Comparison of ENCODE assay signal across 18 mouse cellular contexts in the genomic region with DNA sequence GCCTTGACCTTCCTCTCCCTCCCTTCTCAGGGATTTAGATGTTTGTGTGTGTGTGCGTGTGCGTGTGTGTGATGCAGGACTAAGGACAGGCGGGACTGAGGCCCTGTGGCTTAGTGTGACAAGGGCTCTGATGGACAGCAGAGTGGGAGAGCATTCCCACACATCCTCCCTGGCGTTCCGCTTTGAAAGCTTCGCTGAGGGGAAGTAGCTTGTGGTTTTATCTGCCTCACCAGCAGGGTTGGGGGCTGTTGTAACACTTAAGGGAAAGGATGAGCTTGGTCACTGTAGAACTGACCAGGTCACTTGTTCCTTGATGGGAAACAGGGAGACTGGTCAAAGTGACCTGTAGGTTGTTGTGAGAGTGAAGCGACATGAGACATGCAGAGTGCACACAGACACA. TPM values are rescaled to one million over a fixed set of nuclear protein-coding genes. Genes with fewer than 3 reads are reported as not detected.
DNase-seq lines count a peak whose midpoint lies in the region; ATAC-seq lines count a peak whose summit lies in the region.
"Had no signal": no experiment of that assay in that cellular context is flagged by ENCODE, and none has a peak within 500 bp of the region (broad histone marks: within the 10 kb centered on the region; RNA-seq: fewer than 3 reads in every experiment).

No protein-coding gene starts in this region.

- H3K4me1 ChIP-seq in midbrain, embryonic 13.5 days (replicated peaks), result peaks cover 47% of the 10 kb centered on the region
- no peaks in the 10 kb centered on the region for H3K4me1 ChIP-seq in midbrain, embryonic 11.5 days (ENCODE audit: control insufficient read depth, insufficient read depth, low read length)
- peaks cover 92% of the 10 kb centered on the region for H3K4me1 ChIP-seq in megakaryocyte, embryonic 14.5 days

- peak; percentile 15 for DNase-seq in cerebellum, adult 11-12 months
- DNase-seq in cerebellum, adult 9-10 months, result no peak
- no peak for DNase-seq in midbrain, embryonic 11.5 days (ENCODE audit: low spot score, missing footprints)
- no peak for DNase-seq in retina, embryonic 14.5 days (ENCODE audit: low spot score)
- no peak for DNase-seq in layer of hippocampus, adult 11-12 months (ENCODE audit: low spot score)
- DNase-seq in kidney, adult 8-10 months, result no peak
- DNase-seq: cerebellum, postnatal 25 days; gastrocnemius, postnatal 25 days; heart, postnatal 14 days; kidney, postnatal 10 days; retina, postnatal 1 day; thymus, postnatal 36 days had no signal

- 82% methylated on average over 7 of the region's 7 CpGs for WGBS in midbrain, embryonic 13.5 days
- WGBS in midbrain, embryonic 11.5 days, result 84% methylated on average over 7 of the region's 7 CpGs

- H3K27me3 ChIP-seq in midbrain, embryonic 13.5 days, result no peaks in the 10 kb centered on the region
- H3K27me3 ChIP-seq in midbrain, embryonic 11.5 days (ENCODE audit: control insufficient read depth, insufficient read depth, low read length), result no peaks in the 10 kb centered on the region
- no peaks in the 10 kb centered on the region for H3K27me3 ChIP-seq in megakaryocyte, embryonic 14.5 days (replicated peaks)
- H3K27me3 ChIP-seq: liver, embryonic 15.5 days; neural tube, embryonic 12.5 days had no signal

- peak overlapping the region; percentile 81 for H3K27ac ChIP-seq in midbrain, embryonic 13.5 days
- no peak overlapping the region for H3K27ac ChIP-seq in midbrain, embryonic 11.5 days (ENCODE audit: low read depth, low read length)
- H3K27ac ChIP-seq: liver, embryonic 15.5 days; neural tube, embryonic 12.5 days had no signal

- no peaks in the 10 kb centered on the region for H3K9me3 ChIP-seq in midbrain, embryonic 13.5 days
- H3K9me3 ChIP-seq in midbrain, embryonic 11.5 days (ENCODE audit: control insufficient read depth, low read length), result no peaks in the 10 kb centered on the region
- H3K9me3 ChIP-seq in megakaryocyte, embryonic 14.5 days, result no peaks in the 10 kb centered on the region
- H3K9me3 ChIP-seq: liver, embryonic 15.5 days; neural tube, embryonic 12.5 days had no signal

- H3K4me3 ChIP-seq in midbrain, embryonic 13.5 days (replicated peaks), result no peak overlapping the region
- no peak overlapping the region for H3K4me3 ChIP-seq in midbrain, embryonic 11.5 days (ENCODE audit: low read depth, low read length)
- H3K4me3 ChIP-seq in megakaryocyte, embryonic 14.5 days (replicated peaks), result peak overlapping the region; percentile 75
- H3K4me3 ChIP-seq: liver, embryonic 15.5 days; neural tube, embryonic 12.5 days had no signal

- no peaks in the 10 kb centered on the region for H3K36me3 ChIP-seq in midbrain, embryonic 13.5 days
- H3K36me3 ChIP-seq in midbrain, embryonic 11.5 days (ENCODE audit: control insufficient read depth, insufficient read depth, low read length), result no peaks in the 10 kb centered on the region
- H3K36me3 ChIP-seq in megakaryocyte, embryonic 14.5 days (replicated peaks; ENCODE audit: low read length), result peaks cover 15% of the 10 kb centered on the region
- H3K36me3 ChIP-seq: liver, embryonic 15.5 days; neural tube, embryonic 12.5 days had no signal

- no peak for ATAC-seq in midbrain, embryonic 13.5 days
- no peak for ATAC-seq in midbrain, embryonic 11.5 days (ENCODE audit: low FRiP score)
- ATAC-seq: lung, postnatal 0 days had no signal

- no peak overlapping the region for H3K4me2 ChIP-seq in midbrain, embryonic 13.5 days (replicated peaks)
- no peak overlapping the region for H3K4me2 ChIP-seq in midbrain, embryonic 11.5 days
- H3K4me2 ChIP-seq: heart, embryonic 11.5 days; liver, embryonic 15.5 days; neural tube, embryonic 12.5 days had no signal

- no peak overlapping the region for H3K9ac ChIP-seq in midbrain, embryonic 13.5 days (replicated peaks)
- H3K9ac ChIP-seq in midbrain, embryonic 11.5 days (ENCODE audit: low read length), result no peak overlapping the region
- H3K9ac ChIP-seq: liver, embryonic 15.5 days; neural tube, embryonic 12.5 days had no signal

RNA-seq across cellular contexts. Expression of a gene that starts 56.1 kb away (rescaled TPM):
- polyA plus RNA-seq in midbrain, embryonic 13.5 days (2015; fragmentation: Nextera tagmentation; extraction: Ambion mirVana), result 11.3 and 19.3 TPM in 2 replicates
- polyA plus RNA-seq in midbrain, embryonic 11.5 days (2014; fragmentation: Nextera tagmentation; extraction: Ambion mirVana), result 3.4 and 3.5 TPM in 2 replicates
- not detected in 2 replicates for polyA plus RNA-seq in megakaryocyte, embryonic 14.5 days (2012; ENCODE audit: insufficient read depth, low replicate concordance)
- polyA plus RNA-seq: liver, embryonic 15.5 days; lung, postnatal 0 days had no signal
